In genomic region chr2:166996533-166996894, GRCm38 (mm10) we compare ENCODE assay signal across 7 mouse cellular contexts. TPM values are rescaled to one million over a fixed set of nuclear protein-coding genes. Genes with fewer than 3 reads are reported as not detected.
DNase-seq lines count a peak whose midpoint lies in the region; ATAC-seq and TF ChIP-seq lines count a peak whose summit lies in the region.

No protein-coding gene starts in this region.

- TF ChIP-seq EP300 in lung, postnatal 0 days (IDR thresholded peaks at IDR 0.05), result no peak

- no peak for TF ChIP-seq CTCF in lung, postnatal 0 days (IDR thresholded peaks at IDR 0.05)

- H3K27ac ChIP-seq in lung, postnatal 0 days (ENCODE audit: low read length), result peak overlapping the region; percentile 98
- H3K27ac ChIP-seq in limb, embryonic 13.5 days, result peak overlapping the region; percentile 77; the same call in 1 of the 2 replicates
- peak overlapping the region; percentile 55 for H3K27ac ChIP-seq in stomach, embryonic 15.5 days

- no peaks in the 10 kb centered on the region for H3K27me3 ChIP-seq in lung, postnatal 0 days (replicated peaks; ENCODE audit: insufficient read depth, low read length)
- peaks cover 13% of the 10 kb centered on the region for H3K27me3 ChIP-seq in erythroblast, embryonic 14.5 days (ENCODE audit: control insufficient read depth)
- no peaks in the 10 kb centered on the region for H3K27me3 ChIP-seq in limb, embryonic 13.5 days
- no peaks in the 10 kb centered on the region for H3K27me3 ChIP-seq in stomach, embryonic 15.5 days (replicated peaks)

- peak overlapping the region; percentile 46 for H3K4me2 ChIP-seq in lung, postnatal 0 days (replicated peaks; ENCODE audit: low read depth, low read length)
- peak overlapping the region; percentile 56 for H3K4me2 ChIP-seq in limb, embryonic 13.5 days (replicated peaks)
- peak overlapping the region; percentile 52 for H3K4me2 ChIP-seq in stomach, embryonic 15.5 days

- intact Hi-C loops in left cerebral cortex, postnatal 36 days (cut with DNase I), result no loop called here

- H3K4me3 ChIP-seq in lung, postnatal 0 days (ENCODE audit: low read depth, low read length), result peak overlapping the region; percentile 98
- H3K4me3 ChIP-seq in erythroblast, embryonic 14.5 days (replicated peaks), result peak overlapping the region; percentile 95
- H3K4me3 ChIP-seq in limb, embryonic 13.5 days, result peak overlapping the region; percentile 36
- peak overlapping the region; percentile 95 for H3K4me3 ChIP-seq in stomach, embryonic 15.5 days (replicated peaks)

- WGBS in lung, postnatal 0 days, result 33% methylated on average over 8 of the region's 8 CpGs
- 39% methylated on average over 8 of the region's 8 CpGs for WGBS in limb, embryonic 13.5 days
- 36% methylated on average over 8 of the region's 8 CpGs for WGBS in stomach, embryonic 15.5 days

- H3K4me1 ChIP-seq in lung, postnatal 0 days (ENCODE audit: insufficient read depth, low read depth, low read length), result peaks cover 12% of the 10 kb centered on the region; the same call in 1 of the 2 replicates
- H3K4me1 ChIP-seq in erythroblast, embryonic 14.5 days (ENCODE audit: control insufficient read depth), result peaks cover 47% of the 10 kb centered on the region
- peaks cover 45% of the 10 kb centered on the region for H3K4me1 ChIP-seq in limb, embryonic 13.5 days
- H3K4me1 ChIP-seq in stomach, embryonic 15.5 days, result peaks cover 20% of the 10 kb centered on the region

- ATAC-seq in lung, postnatal 0 days, result no peak
- ATAC-seq in limb, embryonic 13.5 days (ENCODE audit: low FRiP score, low read depth), result peak; percentile 16; the same call in 1 of the 2 replicates
- ATAC-seq in stomach, embryonic 15.5 days (ENCODE audit: insufficient read depth, low FRiP score, low read depth), result peak; percentile 17; the same call in 1 of the 2 replicates

- no peak for DNase-seq in lung, postnatal 0 days (ENCODE audit: low spot score)
- DNase-seq in lung, postnatal 25 days (ENCODE audit: low spot score), result no peak
- DNase-seq in left cerebral cortex, postnatal 36 days (ENCODE audit: low spot score in 2 of 2), result no peak
- no peak for DNase-seq in cerebellum, postnatal 25 days

- no peaks in the 10 kb centered on the region for H3K9me3 ChIP-seq in lung, postnatal 0 days (ENCODE audit: low read length)
- H3K9me3 ChIP-seq in erythroblast, embryonic 14.5 days (ENCODE audit: control insufficient read depth, low read length), result no peaks in the 10 kb centered on the region
- no peaks in the 10 kb centered on the region for H3K9me3 ChIP-seq in limb, embryonic 13.5 days
- H3K9me3 ChIP-seq in stomach, embryonic 15.5 days, result no peaks in the 10 kb centered on the region

- H3K36me3 ChIP-seq in lung, postnatal 0 days (ENCODE audit: insufficient read depth, low read length), result no peaks in the 10 kb centered on the region
- no peaks in the 10 kb centered on the region for H3K36me3 ChIP-seq in erythroblast, embryonic 14.5 days (ENCODE audit: control insufficient read depth)
- H3K36me3 ChIP-seq in limb, embryonic 13.5 days, result no peaks in the 10 kb centered on the region
- no peaks in the 10 kb centered on the region for H3K36me3 ChIP-seq in stomach, embryonic 15.5 days

- peak overlapping the region; percentile 24; the same call in 1 of the 2 replicates for H3K9ac ChIP-seq in lung, postnatal 0 days (replicated peaks; ENCODE audit: low read depth)
- peak overlapping the region; percentile 98 for H3K9ac ChIP-seq in limb, embryonic 13.5 days
- no peak overlapping the region for H3K9ac ChIP-seq in stomach, embryonic 15.5 days

RNA-seq across cellular contexts. Expression of gene Stau1, which starts 0.4 kb away (rescaled TPM):
- polyA plus RNA-seq in lung, postnatal 0 days (2015; fragmentation: Nextera tagmentation; extraction: Ambion mirVana), result 48.3 and 55.0 TPM in 2 replicates
- 0.94 and 1.0 TPM in 2 replicates for polyA plus RNA-seq in erythroblast, embryonic 14.5 days (2012)
- 108 and 114 TPM in 2 replicates for polyA plus RNA-seq in limb, embryonic 13.5 days (2015; fragmentation: Nextera tagmentation; extraction: Ambion mirVana)
- polyA plus RNA-seq in stomach, embryonic 15.5 days (2015; fragmentation: Nextera tagmentation; extraction: Ambion mirVana), result 70.6 and 76.9 TPM in 2 replicates
- total RNA-seq in left cerebral cortex, postnatal 36 days (2021), result 10 to 100 TPM; 62.9 to 70.6 TPM

RNA-seq across cellular contexts. Expression of gene Ddx27, which starts 18.5 kb away (rescaled TPM):
- polyA plus RNA-seq in lung, postnatal 0 days (2015; fragmentation: Nextera tagmentation; extraction: Ambion mirVana), result 21.8 and 21.9 TPM in 2 replicates
- polyA plus RNA-seq in erythroblast, embryonic 14.5 days (2012), result 7.1 and 7.5 TPM in 2 replicates
- 54.3 and 54.6 TPM in 2 replicates for polyA plus RNA-seq in limb, embryonic 13.5 days (2015; fragmentation: Nextera tagmentation; extraction: Ambion mirVana)
- polyA plus RNA-seq in stomach, embryonic 15.5 days (2015; fragmentation: Nextera tagmentation; extraction: Ambion mirVana), result 47.4 and 50.4 TPM in 2 replicates
- total RNA-seq in left cerebral cortex, postnatal 36 days (2021), result 10 to 100 TPM; 26.0 to 39.1 TPM

Comparison
In these comparisons a context has a peak if more than half of its experiments do, and no peak if none do; other contexts are left out.
1. H3K4me3 ChIP-seq: peak in every context shown above with its lines; median percentile 98 in lung, postnatal 0 days; 95 in erythroblast, embryonic 14.5 days; 95 in stomach, embryonic 15.5 days; 36 in limb, embryonic 13.5 days.
2. RNA of gene Stau1, which starts 0.4 kb away (polyA plus RNA-seq): 108 to 114 TPM in limb, embryonic 13.5 days, 70.6 to 76.9 TPM in stomach, embryonic 15.5 days and 48.3 to 55.0 TPM in lung, postnatal 0 days; 0.94 to 1.0 TPM in erythroblast, embryonic 14.5 days; every median in the first group is over 10 times any median in the second.
3. Peak in every context shown above with its lines, with median percentiles within 50 percentile points of each other: H3K27ac ChIP-seq and H3K4me2 ChIP-seq.